Mouse (Mus musculus) T-helper 17 cell (primary cell): ENCODE results near the gene Nat8f7.
"Not testable (repeated sequence)": the region's sequence is repeated elsewhere in the genome, so short reads cannot be mapped to it uniquely, and the experiment has no call there.

Experiments
- in situ Hi-C, 2 experiments: fragments of 300-600 bp; cut with MboI, MseI; formaldehyde crosslinking; loops; 1 replicate in 1 of 2; 2 replicates in 1 of 2; pipeline ENCODE4 v1.15.1; 2025; ENCODE audit warnings: high pct_unique_total_duplicates in 2 of 2

Gene Nat8f7

GRCm38 (mm10) chr6:85713105-85713504 lies at the start of gene Nat8f7:
Gene Nat8f7 (minus strand): TSS chr6:85713205.
- in situ Hi-C loops: not testable (repeated sequence)

- in situ Hi-C loops: loop anchor here in 1 of 2 experiments (5.0 kb wide), 1 partner anchor 50 kb away; no protein-coding TSS in a partner anchor
These were observed 49.7 kb upstream of the Nat8f7 start for GRCm38 (mm10) chr6:85762678-85763077.

GRCm38 (mm10) chr6:85755705-85756249 lies 42.8 kb upstream of the Nat8f7 start:
- in situ Hi-C loops: loop anchor here (5.0 kb wide), 2 partner anchors 47 to 53 kb away; no protein-coding TSS in a partner anchor

DNA sequence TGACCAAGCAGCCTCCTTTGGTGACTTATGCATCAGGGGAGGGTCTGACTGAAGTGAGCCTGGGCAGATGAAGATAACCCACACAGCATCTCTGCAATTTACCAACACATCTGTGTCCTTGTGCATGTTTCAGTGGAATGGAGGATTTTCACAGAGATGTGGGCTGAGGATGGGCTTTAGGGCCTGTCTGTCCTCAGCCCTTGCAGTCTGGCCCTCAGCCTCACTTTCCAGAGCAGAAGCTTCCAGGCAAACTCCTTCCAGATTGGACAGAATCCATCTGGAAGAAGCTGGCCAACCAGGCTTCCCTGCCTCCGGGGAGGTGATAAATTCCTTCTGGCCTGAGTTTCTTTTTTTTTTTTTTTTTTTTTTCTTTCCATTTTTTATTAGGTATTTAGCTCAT lies 3.4 kb downstream of the Nat8f7 start:
- in situ Hi-C loops: not testable (repeated sequence)

DNA sequence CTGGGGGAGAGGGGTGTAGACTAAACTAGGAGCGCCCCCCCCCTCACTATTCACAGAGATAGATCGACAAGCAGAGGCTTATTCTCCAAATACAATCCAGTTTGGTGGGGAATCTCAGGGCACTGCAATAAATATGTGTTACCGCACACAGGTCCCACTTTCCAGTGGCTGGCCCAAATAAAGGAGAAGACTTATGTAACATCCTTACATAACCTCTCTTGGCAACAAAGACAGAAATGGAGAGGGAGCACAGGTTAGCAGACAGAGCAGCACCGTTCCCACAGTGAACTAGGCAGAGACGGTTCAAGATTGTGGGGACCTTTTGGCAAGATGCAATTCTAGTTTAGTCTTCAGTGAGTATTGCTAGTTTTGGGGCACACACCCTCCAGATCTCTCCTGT lies 3.8 kb downstream of the Nat8f7 start:
- in situ Hi-C loops: not testable (repeated sequence)

DNA sequence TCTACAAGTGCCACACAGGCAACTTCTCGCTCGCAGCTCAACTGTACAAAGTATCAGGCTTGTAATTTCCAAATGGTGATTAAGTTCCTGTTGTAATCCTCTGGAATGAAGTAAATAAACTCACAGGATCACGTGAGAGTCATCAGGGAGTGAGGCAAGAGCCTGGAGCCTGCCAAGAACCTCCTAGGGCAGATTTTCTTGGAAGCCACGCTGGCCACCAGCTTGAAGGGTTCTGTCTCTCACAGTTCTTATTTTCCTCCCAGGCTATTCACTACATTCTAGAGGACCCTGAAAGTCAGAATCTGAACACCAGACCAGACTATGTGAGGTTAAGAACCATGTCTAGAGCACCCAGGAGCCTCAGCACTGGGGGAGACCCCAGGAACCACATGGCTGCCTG lies 11.1 kb downstream of the Nat8f7 start:
- in situ Hi-C loops: loop anchor here (5.0 kb wide), 2 partner anchors 55 to 100 kb away; no protein-coding TSS in a partner anchor
